Mouse (Mus musculus): ENCODE results near the gene Cox19.

The Cox19 gene

GRCm38 (mm10) chr5:139381586-139382513 lies 30.6 kb upstream of the Cox19 start:
- no peak for DNase-seq (ENCODE audit: low spot score)

GRCm38 (mm10) chr5:139380385-139381248 lies 29.4 kb upstream of the Cox19 start:
- DNase-seq (ENCODE audit: low spot score) = peak; percentile 91

GRCm38 (mm10) chr5:139379771-139380384 lies 28.7 kb upstream of the Cox19 start:
- no peak for DNase-seq (ENCODE audit: low spot score)

- peak; percentile 79 for DNase-seq (ENCODE audit: low spot score)
These were observed 27.9 kb upstream of the Cox19 start for GRCm38 (mm10) chr5:139378986-139379629.

- no peak for DNase-seq (ENCODE audit: low spot score)
These were observed 27.0 kb upstream of the Cox19 start for GRCm38 (mm10) chr5:139378271-139378556.

- DNase-seq (ENCODE audit: low spot score) = no peak
These were observed 26.5 kb upstream of the Cox19 start, which contains the start of gene Gpr146 for GRCm38 (mm10) chr5:139377468-139378270. Gpr146 (plus strand) TSS chr5:139377697.

GRCm38 (mm10) chr5:139374841-139375240 lies 23.6 kb upstream of the Cox19 start:
- no peak for DNase-seq (ENCODE audit: low spot score)

GRCm38 (mm10) chr5:139373889-139374444 lies 22.7 kb upstream of the Cox19 start:
- no peak for DNase-seq (ENCODE audit: low spot score)

- DNase-seq (ENCODE audit: low spot score) = no peak
These were observed 21.9 kb upstream of the Cox19 start for GRCm38 (mm10) chr5:139373126-139373525.

GRCm38 (mm10) chr5:139371631-139372401 lies 20.6 kb upstream of the Cox19 start:
- DNase-seq (ENCODE audit: low spot score) = peak; percentile 90

- no peak for DNase-seq (ENCODE audit: low spot score)
These were observed 19.9 kb upstream of the Cox19 start for GRCm38 (mm10) chr5:139371118-139371517.

GRCm38 (mm10) chr5:139370336-139370735 lies 19.1 kb upstream of the Cox19 start:
- DNase-seq (ENCODE audit: low spot score) = no peak

- DNase-seq (ENCODE audit: low spot score) = no peak
These were observed 17.6 kb upstream of the Cox19 start for GRCm38 (mm10) chr5:139368638-139369320.

- no peak for DNase-seq (ENCODE audit: low spot score)
These were observed 16.8 kb upstream of the Cox19 start for GRCm38 (mm10) chr5:139367884-139368458.

- DNase-seq (ENCODE audit: low spot score) = no peak
These were observed 15.3 kb upstream of the Cox19 start for GRCm38 (mm10) chr5:139366484-139366883.

- DNase-seq (ENCODE audit: low spot score) = no peak
These were observed 14.6 kb upstream of the Cox19 start for GRCm38 (mm10) chr5:139365827-139366226.

- peak; percentile 56 for DNase-seq (ENCODE audit: low spot score)
These were observed 13.8 kb upstream of the Cox19 start for GRCm38 (mm10) chr5:139364911-139365571.

GRCm38 (mm10) chr5:139364260-139364910 lies 13.2 kb upstream of the Cox19 start:
- DNase-seq (ENCODE audit: low spot score) = peak; percentile 62

Measured in testis, postnatal 14 days (tissue).